Mouse (Mus musculus) cerebellum, adult 11 months (tissue): ENCODE measurements at regions not wholly inside any gene's neighbourhood (a gene's known extent, or its start where the extent isn't known, plus 50 kb on each side); places are given as distances from the start of the nearest gene placed in this dataset.
"Not testable (repeated sequence)": the region's sequence is repeated elsewhere in the genome, so short reads cannot be mapped to it uniquely, and the experiment has no call there.

Experiments used
- DNase-seq: peaks from one replicate; pipeline ENCODE4 v3.0.0; 2022

DNA sequence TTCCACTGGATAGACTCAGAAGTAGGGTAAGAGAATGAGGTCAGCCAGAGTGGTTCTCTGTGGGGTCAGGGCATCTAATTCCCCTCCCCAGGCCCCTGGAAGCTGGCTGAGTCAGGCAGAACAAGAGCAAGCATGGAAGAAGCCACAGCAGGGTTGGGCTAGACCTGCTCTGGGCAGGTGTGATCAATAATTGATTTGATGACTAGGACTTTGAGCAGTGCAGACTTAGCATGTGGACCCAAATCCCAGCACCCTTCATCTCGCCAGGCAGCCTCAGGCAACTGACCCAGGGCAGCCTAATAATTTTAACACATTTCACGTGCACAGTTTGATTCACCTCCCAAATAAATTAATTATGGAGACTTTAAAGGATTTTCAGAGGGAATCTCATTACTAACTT lies 67.2 kb downstream of the Qdpr start:
- no peak for DNase-seq

DNA sequence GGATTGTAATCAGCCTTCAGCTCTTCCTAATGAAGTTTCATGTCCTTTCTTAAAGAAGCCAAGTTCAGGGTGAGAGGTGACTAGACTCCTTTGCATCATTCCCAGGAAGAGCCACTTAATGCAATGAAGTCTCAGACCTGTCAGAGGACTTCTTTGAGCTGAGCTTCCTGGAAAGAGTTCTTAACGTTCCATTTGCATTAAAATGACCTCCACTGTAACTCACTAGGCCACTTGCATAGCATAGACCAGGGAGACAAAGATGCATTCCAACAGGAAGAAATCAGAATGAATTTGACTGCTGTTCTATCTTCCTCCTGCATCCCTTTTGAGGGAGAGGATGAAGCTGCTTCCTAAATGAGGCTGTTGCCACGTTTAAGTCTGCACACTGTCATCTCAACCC lies 71.5 kb downstream of the Qdpr start:
- DNase-seq: no peak

DNA sequence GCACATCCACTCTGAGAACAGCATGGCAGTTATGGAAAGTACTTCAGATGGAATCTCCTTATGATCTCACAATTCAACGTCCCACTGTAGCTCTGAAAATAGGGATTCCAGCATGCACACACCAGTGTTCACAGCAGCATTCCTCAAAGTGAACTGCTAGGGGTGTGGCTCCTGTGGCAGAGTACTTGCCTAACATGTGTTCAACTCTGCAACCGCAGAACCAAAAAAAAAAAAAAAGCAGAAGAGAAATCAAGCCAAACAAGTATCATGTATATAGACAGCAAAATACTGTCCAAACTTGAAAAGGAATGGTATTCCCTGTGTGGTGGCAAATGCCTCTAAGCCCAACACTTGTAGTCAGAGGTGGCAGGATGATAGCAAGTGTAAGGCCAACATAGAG lies 77.0 kb downstream of the Qdpr start:
- DNase-seq: no peak

DNA sequence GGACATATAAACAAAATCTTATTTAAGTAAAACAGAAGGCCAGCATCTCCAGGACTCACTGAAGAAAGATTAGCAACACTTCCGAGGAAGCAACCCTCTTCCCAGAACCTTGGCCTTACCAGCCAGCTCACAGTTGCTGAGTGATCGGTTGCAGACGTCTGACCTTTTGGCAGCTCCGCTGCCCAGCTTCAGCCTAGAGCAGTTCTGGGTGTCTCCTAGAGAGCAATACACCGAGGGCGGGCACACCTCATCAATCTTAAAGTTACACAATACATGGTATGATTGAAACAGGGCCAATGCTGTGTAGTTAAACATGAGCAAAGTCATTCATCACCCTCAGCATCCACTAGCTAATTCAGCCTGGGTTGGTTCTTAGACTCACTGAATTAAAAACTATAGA lies 81.6 kb downstream of the Qdpr start:
- no peak for DNase-seq

DNA sequence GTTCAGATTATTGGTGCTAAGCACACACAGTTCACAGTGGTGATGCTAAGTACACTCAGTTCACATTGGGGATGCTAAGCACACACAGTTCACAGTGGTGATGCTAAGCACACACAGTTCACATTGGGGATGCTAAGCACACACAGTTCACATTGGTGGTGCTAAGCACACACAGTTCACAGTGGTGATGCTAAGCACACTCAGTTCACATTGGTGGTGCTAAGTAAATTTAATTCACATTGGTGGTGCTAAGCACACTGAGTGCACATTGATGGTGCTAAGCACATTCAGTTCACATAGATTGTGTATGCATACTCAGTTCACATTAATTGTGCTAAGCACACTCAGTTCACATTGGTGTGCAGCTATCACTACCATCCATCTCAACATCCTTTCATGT lies 89.8 kb downstream of the Qdpr start:
- DNase-seq: no peak

DNA sequence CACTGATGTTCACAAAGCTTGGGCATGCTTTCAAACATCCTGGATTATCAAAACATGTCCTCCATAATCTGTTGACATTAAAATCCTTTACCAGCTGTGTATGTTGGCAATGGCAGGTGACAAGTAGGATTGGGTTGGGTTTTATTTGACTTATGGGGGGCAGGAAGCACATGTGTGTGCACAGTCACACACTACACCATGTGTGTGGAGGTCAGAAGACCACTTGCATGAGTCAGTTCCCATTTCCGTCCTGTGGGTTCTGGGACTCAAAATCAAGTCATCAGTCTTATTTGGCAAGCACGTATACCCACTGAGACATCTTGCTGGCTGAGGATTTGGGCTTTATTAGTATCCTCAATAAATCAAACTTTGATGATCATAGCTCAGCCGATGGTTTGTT lies 109.6 kb downstream of the Qdpr start:
- DNase-seq: no peak

DNA sequence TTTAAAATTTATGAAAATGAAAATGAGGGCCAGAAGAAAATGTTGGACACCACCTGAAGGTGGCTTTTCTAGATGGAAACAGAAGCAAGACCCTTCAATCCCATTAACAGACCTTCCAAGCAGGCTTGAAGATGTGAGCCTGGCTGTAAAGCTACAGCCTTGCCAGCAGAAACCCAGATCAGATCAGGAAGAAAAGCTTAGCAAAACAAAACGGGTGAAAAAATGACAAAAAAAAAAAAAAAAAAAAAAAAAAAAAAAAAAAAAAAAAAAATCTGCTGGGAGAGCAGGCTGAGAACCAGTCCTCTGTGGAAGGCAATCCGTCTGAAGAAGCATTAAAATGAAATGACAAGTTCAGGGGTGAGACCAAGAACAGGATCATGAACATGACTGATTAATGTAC lies 113.2 kb downstream of the Qdpr start:
- no peak for DNase-seq

DNA sequence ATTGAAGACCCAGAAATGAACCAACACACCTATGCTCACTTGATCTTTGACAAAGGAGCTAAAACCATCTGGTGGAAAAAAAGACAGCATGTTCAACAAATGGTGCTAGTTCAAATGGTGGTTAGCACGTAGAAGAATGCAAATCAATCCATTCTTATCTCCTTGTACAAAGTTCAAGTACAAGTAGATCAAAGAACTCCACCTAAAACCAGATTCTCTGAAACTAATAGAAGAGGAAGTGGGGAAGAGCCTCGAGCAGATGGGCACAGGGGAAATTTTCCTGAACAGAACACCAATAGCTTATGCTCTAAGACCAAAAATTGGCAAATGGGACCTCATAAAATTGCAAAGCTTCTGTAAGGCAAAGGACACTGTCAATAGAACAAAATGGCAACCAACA lies 125.6 kb downstream of the Qdpr start:
- not testable (repeated sequence) for DNase-seq

DNA sequence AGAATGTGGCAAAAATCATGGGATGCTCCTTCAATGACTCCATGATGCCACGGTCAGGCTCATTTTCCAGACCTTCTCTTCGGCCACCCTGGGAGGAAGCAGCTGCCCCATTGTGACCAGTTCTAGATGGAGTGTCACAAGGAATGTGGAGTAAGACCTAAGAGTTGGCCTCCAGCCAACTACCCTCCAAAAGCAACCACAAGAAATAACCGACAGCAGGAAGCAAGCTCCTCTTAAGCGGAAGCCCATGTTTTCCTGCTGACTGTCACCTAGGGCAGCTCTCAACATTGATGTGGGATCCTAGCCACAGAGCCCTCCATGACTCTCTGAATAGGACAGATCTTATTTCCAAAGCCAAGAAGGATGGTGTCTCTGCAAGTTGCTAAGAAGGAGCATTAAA lies 126.5 kb downstream of the Qdpr start:
- DNase-seq: no peak

DNA sequence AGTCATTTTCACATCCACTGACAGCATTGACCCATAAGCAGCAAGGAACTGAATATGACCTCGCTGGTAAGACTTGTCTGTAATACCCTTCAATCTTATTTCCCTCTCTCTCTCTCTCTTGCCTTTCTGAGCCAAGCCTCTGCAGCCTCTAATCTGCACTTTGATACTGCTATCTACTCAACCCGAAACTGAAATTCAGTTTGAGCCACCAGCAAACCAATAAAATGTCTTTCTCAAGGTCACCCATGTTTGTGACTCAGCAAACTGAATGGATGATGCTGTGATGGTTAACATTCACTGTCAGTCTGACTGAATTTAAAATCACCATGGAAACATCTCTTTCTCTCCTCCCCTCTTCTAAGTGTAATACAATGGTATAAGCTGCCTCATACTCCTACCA lies 132.0 kb downstream of the Qdpr start:
- DNase-seq: no peak

DNA sequence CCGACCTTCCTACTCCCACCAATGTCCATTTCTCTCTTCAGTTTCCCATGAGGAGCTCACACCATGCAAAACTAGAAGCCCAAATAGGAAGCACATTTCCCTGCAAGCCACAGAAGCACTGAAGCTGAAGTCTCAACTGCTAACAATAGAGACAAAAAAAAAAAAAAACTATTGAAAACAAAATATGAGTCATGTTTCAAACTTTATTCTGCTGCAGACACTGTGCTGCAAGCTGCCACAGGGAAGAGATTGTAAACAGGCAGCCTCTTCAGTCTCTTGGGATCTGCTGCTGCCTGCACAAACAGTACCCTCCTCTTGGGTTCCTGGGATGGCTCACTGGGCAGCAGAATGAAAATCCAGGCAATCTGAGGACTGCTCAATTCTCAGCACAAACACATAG lies 148.9 kb downstream of the Qdpr start:
- DNase-seq: no peak

DNA sequence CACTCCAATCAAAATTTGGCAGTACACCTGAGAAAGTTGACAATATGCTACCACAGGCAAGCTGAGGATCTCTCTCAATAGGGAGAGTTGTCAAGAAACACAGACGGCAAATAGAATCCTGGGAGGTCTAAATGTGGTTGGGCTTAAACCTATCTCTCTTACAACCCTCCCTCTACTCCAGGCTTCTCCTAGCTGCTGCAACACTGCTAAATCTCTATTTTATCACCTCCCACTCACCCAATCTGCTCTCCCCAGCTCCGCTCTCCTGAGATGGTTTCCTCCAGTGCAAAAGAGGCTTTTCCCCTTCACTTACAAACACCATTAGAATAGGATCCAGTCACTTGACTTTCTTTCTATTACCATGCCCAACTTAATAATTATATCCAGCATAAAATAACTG lies 151.2 kb downstream of the Qdpr start:
- DNase-seq: no peak

DNA sequence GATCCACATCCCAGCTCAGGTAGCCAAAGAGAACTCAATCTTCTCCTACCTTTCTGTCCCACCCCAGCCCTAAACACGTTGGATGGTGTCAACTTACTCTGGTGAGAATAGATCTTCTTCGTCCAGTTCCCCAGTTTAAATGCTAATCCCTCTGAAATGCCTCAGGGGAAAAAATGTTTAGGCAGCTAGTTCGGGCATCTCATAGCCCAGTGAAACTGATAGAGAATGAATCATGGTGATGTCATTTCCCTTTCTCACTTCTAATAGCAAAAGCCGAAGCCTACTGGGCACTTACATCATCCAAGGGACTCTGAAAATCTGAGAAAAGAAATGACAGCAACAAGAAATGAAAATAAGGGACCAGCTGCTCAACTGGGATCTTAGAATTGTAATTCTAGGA lies 154.9 kb downstream of the Qdpr start:
- DNase-seq: no peak

DNA sequence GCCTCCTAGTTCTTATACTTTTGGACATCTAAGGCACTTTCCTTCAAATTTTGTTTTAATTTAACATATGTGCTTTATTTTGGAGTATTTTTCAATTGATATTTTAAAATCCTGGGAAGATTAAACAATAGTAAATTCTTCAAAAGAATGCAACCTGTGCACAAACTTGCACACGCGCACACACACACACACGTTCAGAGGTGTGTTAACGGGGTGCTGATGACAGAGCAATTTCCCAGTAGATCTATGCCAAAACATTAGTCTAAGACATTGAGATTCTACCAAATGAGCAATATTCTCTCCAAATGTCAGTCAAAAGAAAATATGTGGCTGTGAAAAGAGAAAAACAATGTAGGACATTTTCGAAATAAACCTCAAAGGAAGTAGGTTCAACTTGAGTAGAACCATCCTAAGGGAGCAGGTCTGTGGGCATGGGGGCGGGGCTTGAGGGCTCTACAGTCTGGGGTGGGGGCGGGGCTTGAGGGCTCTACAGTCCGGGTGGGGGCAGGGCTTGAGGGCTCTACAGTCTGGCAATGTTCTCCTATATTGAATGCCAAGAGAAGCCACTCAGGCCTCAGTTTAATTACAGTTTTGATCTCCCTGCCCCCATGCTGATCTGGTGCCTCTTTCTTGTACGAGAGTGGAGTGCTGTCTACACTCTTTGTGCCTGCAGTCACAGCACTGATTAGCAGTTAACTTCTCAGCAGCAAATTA lies 157.0 kb downstream of the Qdpr start:
- DNase-seq: no peak

DNA sequence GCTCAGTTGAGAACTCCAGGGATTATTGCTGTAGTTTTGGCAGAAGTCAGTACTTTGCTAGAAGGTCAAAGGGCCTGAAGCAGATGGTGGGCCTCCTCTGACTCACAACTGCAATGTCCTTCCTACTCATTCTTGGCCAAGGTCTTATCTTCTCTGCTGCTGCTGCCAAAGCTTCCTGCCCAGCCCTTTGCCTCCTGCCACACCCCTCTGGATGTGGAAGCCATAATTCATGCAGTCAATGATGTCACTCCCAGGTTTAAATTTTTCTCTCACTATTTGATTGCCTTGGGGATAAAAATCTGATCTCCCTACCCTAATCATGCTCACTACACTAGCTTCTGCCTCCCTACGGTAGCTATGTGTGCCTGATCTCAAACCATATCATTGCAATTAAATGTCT lies 157.7 kb downstream of the Qdpr start:
- no peak for DNase-seq

DNA sequence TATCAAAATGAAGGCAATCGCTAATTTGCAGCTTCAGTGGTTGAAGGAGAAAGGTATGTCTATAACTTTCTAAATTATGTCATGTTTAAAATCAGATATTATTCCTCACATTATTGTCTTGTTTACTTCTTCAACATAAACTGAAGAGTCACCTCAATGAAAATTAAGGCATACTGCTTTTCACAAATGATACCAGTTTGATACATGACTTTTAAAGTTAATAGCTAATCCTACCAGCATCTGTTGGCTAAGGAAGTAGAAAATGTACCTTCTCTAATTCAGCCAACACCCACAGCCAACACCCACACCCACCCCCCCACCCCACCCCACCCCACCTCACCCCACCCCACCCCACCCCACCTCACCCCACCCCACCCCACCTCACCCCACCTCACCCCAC lies 158.3 kb downstream of the Qdpr start:
- no peak for DNase-seq

DNA sequence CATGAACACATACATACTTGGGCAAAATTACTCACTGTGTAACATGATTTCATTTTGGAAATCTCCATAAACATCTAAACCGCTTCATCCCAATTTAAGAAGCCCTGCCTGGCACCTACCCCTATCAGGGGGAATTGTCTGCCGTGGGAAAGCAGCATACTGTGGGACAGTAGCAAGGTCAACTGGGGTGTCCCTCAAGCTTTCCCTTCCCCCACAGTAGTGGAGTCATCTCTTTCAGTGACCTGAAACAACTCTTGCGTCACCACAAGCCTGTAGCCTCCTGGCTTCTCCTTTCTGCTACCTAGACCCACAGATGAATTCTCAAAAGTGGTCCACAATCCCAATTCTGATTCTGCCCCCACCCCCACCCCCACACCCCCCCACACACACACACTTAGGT lies 158.8 kb downstream of the Qdpr start:
- no peak for DNase-seq

DNA sequence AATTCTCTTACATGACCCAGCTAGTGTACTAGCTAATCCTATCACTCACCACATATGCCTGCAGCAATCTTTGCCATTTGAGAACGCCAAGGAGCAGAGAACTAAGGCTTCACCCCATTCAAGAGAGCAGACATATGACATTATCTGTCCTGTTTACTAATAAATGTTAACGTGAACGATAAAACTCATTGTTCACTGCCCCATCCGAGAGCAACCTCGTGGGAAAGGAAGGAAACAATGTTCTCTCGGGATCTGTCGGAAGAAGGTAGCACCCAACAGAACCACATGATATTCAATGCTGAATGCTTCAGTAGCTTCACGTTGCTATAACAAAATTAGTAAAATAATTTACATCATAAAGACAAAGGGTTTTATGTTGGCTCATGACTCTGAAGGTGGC lies 163.6 kb downstream of the Qdpr start:
- DNase-seq: no peak

DNA sequence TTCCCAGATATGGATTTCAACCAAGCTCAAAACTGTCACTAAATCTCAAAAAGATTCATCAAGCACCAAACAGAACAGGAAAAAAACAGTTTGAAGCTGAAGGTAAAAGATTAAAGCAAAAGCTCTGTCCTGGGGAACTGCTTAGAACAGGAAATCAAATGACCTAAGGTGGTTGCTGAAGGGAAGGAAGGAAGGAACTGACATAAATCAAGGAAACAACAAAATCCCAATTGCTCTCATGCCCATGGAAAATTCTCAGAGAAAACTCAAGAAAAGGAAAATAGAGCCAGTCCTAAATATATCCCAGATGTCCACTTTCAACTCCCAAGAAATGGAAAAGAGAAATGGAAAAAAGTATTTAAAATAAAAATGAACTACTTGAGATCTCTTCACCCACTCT lies 165.4 kb downstream of the Qdpr start:
- DNase-seq: no peak

DNA sequence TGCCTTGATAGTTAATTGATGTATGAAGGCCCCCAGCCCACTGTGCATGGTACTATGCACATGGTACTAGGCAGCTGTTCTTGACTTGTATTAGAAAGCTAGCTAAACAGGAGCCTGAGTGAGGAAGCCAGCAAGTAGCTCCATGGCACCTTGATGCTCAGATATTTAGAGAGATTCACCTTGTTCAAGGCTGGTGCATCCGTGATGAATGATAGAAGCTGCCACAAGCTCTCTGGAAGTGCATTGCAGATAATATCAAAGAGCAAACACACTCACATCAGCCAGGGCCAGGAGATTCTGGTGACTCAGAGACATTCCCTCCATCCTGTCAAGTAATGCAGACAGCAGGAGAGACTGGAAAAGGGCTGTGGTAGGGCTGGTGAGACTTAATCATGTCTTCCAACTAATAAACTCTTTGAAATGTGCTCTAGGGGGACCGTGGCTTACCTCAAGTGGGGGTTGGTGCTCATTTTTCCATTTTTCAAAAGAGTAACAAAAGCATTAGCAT lies 166.1 kb downstream of the Qdpr start:
- DNase-seq: no peak

DNA sequence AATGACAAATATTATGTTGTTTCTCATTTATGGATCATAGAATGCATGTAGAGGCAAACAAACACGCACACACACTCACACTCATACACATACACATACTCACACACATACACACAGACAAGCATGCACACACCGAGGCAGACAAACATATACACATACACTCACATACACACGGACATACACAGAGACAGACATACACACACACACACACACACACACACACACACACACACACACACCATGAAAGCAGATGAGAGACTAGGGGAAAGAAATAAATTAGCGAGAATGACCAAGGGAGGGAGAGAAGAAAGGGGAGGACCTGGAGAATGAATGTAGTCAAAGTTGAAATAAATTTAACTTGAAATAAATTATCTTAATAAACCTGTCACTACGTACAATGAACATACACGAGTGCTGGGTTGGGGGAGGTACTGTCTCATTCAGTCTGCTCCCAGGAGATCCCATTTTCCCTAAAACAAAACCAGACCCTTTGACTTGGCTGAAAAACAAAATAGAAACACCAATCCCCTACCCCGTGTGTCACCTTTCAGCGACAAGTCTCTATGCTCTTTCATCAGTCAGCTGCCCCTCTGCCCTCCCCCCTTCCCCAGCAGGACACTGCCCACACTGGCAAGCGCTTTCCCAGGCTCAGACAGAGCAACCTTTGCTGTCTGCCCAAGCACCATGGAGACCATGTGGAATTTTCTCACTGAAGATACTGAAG lies 167.7 kb downstream of the Qdpr start:
- DNase-seq: no peak

DNA sequence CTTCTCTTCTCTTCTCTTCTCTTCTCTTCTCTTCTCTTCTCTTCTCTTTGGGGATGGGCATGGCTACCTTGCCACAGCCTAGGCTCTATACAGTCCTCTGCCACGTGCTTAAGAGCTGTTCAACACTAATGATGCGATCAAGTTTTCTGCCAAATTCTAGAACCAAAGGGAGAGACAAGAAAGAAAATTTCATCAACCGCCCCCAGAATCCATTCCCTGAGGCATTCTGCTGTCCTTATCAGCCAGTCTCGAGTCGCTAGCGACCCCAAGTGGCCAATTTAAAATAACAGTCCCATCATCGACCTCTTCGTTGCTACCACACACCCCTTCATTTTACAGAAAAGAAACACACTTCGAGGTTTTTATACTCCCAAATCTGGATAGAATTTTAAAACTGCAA lies 171.5 kb downstream of the Qdpr start:
- DNase-seq: peak; percentile 20

DNA sequence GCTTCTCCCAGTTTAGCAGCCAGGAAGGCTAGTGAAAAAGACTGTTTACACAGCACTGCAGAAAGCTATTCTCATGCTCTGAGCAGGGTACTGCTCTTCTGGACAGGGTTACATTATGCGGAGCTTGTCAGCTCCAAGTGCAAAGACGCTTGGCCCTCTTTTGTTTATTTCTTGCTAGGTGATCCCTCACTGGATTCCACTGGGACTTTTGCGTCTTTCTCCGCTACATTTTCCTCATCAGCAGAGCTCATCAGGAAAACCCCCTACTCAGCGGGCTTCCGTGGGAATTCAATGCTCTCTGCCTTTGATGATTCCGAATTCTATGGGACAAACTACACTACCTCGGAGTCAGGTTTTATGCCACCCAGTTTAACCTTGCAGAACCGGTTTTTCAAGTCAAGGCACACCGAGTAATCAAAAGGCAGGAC lies 172.0 kb downstream of the Qdpr start:
- DNase-seq: no peak

DNA sequence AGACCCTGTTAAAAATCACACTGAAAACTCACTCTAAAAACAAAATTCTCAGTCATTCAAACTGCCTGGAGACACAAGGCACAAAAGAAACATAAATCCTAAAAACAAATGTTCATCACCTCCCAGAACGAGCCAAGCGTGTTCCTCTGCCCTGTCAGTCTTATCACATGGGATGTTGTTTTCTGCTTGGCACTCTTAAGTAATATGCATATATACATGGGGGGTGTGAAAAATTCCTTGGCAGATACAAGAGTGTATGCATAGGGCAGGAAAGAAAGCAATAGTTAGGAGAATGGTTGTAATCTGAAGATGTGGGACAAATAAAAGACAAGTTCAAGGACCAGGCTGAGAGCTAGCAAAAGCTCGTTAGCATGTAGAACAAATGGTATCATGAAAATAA lies 179.4 kb downstream of the Qdpr start:
- DNase-seq: no peak

DNA sequence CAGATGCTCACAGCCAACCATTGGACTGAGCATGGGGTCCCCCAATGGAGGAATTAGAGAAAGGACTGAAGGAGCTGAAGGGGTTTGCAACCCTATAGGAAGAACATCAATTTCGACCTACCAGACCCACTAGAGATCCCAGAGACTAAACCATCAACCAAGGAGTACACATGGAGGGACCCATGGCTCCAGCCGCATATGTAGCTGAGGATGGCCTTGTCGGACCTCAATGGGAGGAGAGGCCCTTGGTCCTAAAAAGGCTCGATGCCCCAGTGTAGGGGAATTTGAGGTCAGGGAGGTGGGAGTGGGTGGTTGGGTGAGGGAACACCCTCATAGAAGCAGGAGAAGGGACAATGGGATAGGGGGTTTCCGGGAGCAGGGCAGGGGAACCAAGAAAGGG lies 180.6 kb downstream of the Qdpr start:
- no peak for DNase-seq
